Mouse (Mus musculus): ENCODE data around the gene Stoml3. TPM values are rescaled to one million over a fixed set of nuclear protein-coding genes. Genes with fewer than 3 reads are reported as not detected.

Gene Stoml3
- total RNA-seq, 2 experiments from 2014 or later = not detected

- intact Hi-C loops (cut with DNase I; ENCODE audit: low total_unique reads) = no loop called here
- no peak for DNase-seq
These were observed 16.4 kb upstream of the Stoml3 start for GRCm38 (mm10) chr3:53472061-53472460.

GRCm38 (mm10) chr3:53474179-53474578 is 14.3 kb upstream of the Stoml3 start:
- no peak for DNase-seq
- intact Hi-C loops (cut with DNase I; ENCODE audit: low total_unique reads) = no loop called here

GRCm38 (mm10) chr3:53475889-53476288 is 12.6 kb upstream of the Stoml3 start:
- intact Hi-C loops (cut with DNase I; ENCODE audit: low total_unique reads) = loop anchor here (2.0 kb wide), 1 partner anchor 15 kb away; no protein-coding TSS in a partner anchor
- peak; percentile 32 for DNase-seq

GRCm38 (mm10) chr3:53477468-53477867 is 11.0 kb upstream of the Stoml3 start:
- DNase-seq = peak; percentile 67
- intact Hi-C loops (cut with DNase I; ENCODE audit: low total_unique reads) = loop anchor here (2.0 kb wide), 1 partner anchor 13 kb away; no protein-coding TSS in a partner anchor

GRCm38 (mm10) chr3:53478419-53479046 is 9.9 kb upstream of the Stoml3 start:
- no peak for DNase-seq
- intact Hi-C loops (cut with DNase I; ENCODE audit: low total_unique reads) = no loop called here

GRCm38 (mm10) chr3:53483414-53484059 is 4.9 kb upstream of the Stoml3 start:
- intact Hi-C loops (cut with DNase I; ENCODE audit: low total_unique reads) = no loop called here
- no peak for DNase-seq

GRCm38 (mm10) chr3:53486561-53486960 is 1.9 kb upstream of the Stoml3 start:
- no peak for DNase-seq
- intact Hi-C loops (cut with DNase I; ENCODE audit: low total_unique reads) = no loop called here

- DNase-seq = no peak
- intact Hi-C loops (cut with DNase I; ENCODE audit: low total_unique reads) = no loop called here
These were observed 1.4 kb upstream of the Stoml3 start for GRCm38 (mm10) chr3:53486996-53487576.

GRCm38 (mm10) chr3:53498351-53498905 is 10.0 kb downstream of the Stoml3 start:
- intact Hi-C loops (cut with DNase I; ENCODE audit: low total_unique reads) = no loop called here
- DNase-seq = peak; percentile 9

GRCm38 (mm10) chr3:53502428-53502827 is 14.0 kb downstream of the Stoml3 start:
- intact Hi-C loops (cut with DNase I; ENCODE audit: low total_unique reads) = no loop called here
- DNase-seq = no peak

GRCm38 (mm10) chr3:53513096-53513495 is 24.6 kb downstream of the Stoml3 start:
- DNase-seq = no peak
- intact Hi-C loops (cut with DNase I; ENCODE audit: low total_unique reads) = no loop called here

GRCm38 (mm10) chr3:53514221-53515065 is 26.0 kb downstream of the Stoml3 start:
- no peak for DNase-seq
- intact Hi-C loops (cut with DNase I; ENCODE audit: low total_unique reads) = no loop called here

- DNase-seq = no peak
- intact Hi-C loops (cut with DNase I; ENCODE audit: low total_unique reads) = no loop called here
These were observed 34.3 kb downstream of the Stoml3 start for GRCm38 (mm10) chr3:53522794-53523193.

- intact Hi-C loops (cut with DNase I; ENCODE audit: low total_unique reads) = loop anchor here (5.0 kb wide), 1 partner anchor 202 kb away; no protein-coding TSS in a partner anchor
These were observed 37.3 kb downstream of the Stoml3 start for GRCm38 (mm10) chr3:53525737-53526136.

GRCm38 (mm10) chr3:53530305-53530704 is 41.9 kb downstream of the Stoml3 start:
- DNase-seq = no peak
- intact Hi-C loops (cut with DNase I; ENCODE audit: low total_unique reads) = no loop called here

More at GRCm38 (mm10) chr3:53525737-53526136, 37.3 kb downstream of the Stoml3 start:
- peak; percentile 77 for DNase-seq

GRCm38 (mm10) chr3:53532091-53532490 is 43.6 kb downstream of the Stoml3 start:
- intact Hi-C loops (cut with DNase I; ENCODE audit: low total_unique reads) = no loop called here
- no peak for DNase-seq

GRCm38 (mm10) chr3:53552691-53553090 is 64.2 kb downstream of the Stoml3 start:
- intact Hi-C loops (cut with DNase I; ENCODE audit: low total_unique reads) = no loop called here
- no peak for DNase-seq

GRCm38 (mm10) chr3:53555031-53555952 is 66.8 kb downstream of the Stoml3 start:
- intact Hi-C loops (cut with DNase I; ENCODE audit: low total_unique reads) = no loop called here
- DNase-seq = no peak
